Mouse (Mus musculus) intestine, embryonic 14.5 days (tissue): Measurements from ENCODE around the gene Keap1. TPM values are rescaled to one million over a fixed set of nuclear protein-coding genes. Genes with fewer than 3 reads are reported as not detected.

Source experiments
- ATAC-seq: fragments of 200-750 bp; cut with Nextera tagmentation; replicated peaks from 2 replicates; pipeline ENCODE4 v1.8.0; 2017; ENCODE audit warnings: low read depth, moderate number of reproducible peaks, moderate TSS enrichment, moderate library complexity; ENCODE audit not compliant: low FRiP score, low TSS enrichment
- DNase-seq: peaks from one replicate; pipeline ENCODE4 v3.0.0-alpha.2; 2018; ENCODE audit warnings: low spot score
- H3K27ac ChIP-seq: fragments of 300-500 bp; sonication (generic); 2 replicates; pipeline ENCODE4 v1.5.1; 2014; ENCODE audit warnings: low read depth, mild to moderate bottlenecking, control low read depth
- H3K27me3 ChIP-seq: fragments of 300-500 bp; sonication (generic); replicated peaks from 2 replicates; pipeline ENCODE4 v1.6.1; 2014; ENCODE audit warnings: low read length, control low read depth; ENCODE audit not compliant: control insufficient read depth, insufficient read depth
- H3K36me3 ChIP-seq: fragments of 300-500 bp; sonication (generic); 2 replicates; pipeline ENCODE4 v1.6.1; 2014; ENCODE audit warnings: low read length, control low read depth; ENCODE audit not compliant: control insufficient read depth, insufficient read depth
- H3K4me1 ChIP-seq: fragments of 300-500 bp; sonication (generic); replicated peaks from 2 replicates; pipeline ENCODE4 v1.6.1; 2014; ENCODE audit warnings: low read length, control low read depth, mixed read lengths; ENCODE audit not compliant: control insufficient read depth, insufficient read depth
- H3K4me2 ChIP-seq: fragments of 300-500 bp; sonication (generic); 2 replicates; pipeline ENCODE4 v1.6.1; 2014; ENCODE audit warnings: low read length
- H3K4me3 ChIP-seq: fragments of 300-500 bp; sonication (generic); 2 replicates; pipeline ENCODE4 v1.5.1; 2014; ENCODE audit warnings: low read depth, low read length, control low read depth, mixed read lengths
- H3K9ac ChIP-seq: fragments of 300-500 bp; sonication (generic); 2 replicates; pipeline ENCODE4 v1.6.1; 2014; ENCODE audit warnings: mild to moderate bottlenecking, low read length
- H3K9me3 ChIP-seq: fragments of 300-500 bp; sonication (generic); 2 replicates; pipeline ENCODE4 v1.6.1; 2016; ENCODE audit warnings: low read length, control low read depth; ENCODE audit not compliant: control insufficient read depth
- WGBS: fragments of 180-500 bp; shearing (Covaris S2); extraction: QIAGEN DNeasy Blood & Tissue Kit; methylation state at CpG from one replicate; pipeline ENCODE4 v1.1.7; 2014; 5-methylcytosine and 5-hydroxymethylcytosine counted together
- polyA plus RNA-seq: library from polyadenylated mRNA; unstranded; fragments of >200 nt; fragmentation: Nextera tagmentation; extraction: Ambion mirVana; gene quantifications from 2 replicates; pipeline ENCODE4 v1.2.1, GENCODE M21; 2014

The Keap1 gene
- polyA plus RNA-seq, 1 experiment from 2014 or later = 43.0 TPM

DNA sequence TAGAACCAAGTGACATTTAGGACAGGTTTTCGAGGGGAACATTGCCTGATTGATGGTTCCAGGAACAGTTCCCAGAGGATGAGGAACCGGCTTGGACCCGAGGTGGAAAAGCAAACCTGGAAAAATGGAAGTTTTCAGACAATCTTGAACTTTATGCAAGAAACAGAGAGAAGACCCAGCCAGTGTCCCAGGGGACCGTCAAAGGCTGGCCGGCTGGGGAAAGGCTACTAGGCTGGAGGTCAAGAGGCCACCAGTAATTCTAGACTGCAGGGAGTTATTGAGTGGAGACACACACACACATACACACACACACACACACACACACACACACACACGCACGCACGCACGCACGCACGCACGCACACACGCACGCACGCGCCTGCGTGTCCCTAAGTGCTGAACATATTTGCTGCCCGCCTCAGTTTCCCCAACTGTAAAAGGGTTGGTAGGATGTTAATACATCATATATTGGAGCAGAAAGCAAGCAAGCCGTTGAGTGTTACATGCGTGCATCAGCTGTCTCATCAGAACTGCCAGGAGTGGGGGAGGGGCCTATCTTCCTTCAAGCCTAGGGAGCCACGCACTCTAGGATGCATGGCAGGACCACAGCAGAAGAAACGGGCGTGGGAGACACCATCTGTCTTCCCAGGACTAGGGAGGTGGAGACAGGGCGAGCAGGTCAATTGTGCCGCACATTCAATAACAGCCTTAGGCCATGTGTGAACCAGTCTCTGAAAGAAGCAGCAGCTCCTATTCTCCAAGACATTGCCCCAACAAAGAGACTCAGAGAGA is 22.9 kb downstream of the Keap1 start:
- Histone ChIP-seq H3K4me2 (no peak overlapping the region), H3K4me1 (no peaks in the 10 kb centered on the region), H3K27ac (no peak overlapping the region), H3K36me3 (no peaks in the 10 kb centered on the region), H3K9ac (no peak overlapping the region), H3K27me3 (no peaks in the 10 kb centered on the region), H3K9me3 (no peaks in the 10 kb centered on the region), H3K4me3 (no peak overlapping the region)
- ATAC-seq (no peak), DNase-seq (no peak)
- 65% methylated on average over 25 of the region's 25 CpGs for WGBS

DNA sequence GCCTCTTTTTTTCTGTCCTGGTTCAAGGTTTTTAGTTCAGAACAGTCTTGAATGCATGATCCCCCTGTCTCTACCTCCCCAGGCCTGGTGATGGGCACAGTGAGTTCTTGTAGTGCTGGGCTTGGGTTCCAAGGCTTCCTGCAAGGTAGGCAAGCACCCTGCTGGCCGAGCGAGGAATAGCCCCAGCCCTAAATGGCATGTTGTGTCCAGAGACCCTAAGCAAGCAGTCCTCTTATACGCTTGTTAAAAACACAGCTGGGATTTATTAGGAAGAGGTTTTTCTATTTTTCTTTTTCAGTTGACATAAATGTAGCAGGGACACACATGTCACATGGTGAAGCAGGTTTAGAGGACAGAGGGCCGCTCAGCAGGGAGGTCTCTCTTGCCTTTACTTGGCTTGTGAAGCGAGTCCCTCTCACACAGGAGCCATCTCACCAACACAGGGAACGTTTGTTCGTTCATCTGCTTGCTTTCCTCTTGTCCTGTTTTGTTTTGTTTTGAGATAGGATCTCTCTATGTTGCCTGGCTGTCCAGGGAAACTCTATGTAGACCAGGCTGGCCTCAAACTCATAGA is 25.5 kb downstream of the Keap1 start:
- no peaks in the 10 kb centered on the region for H3K4me1 ChIP-seq
- ATAC-seq = no peak
- no peak overlapping the region for H3K27ac ChIP-seq
- H3K9me3 ChIP-seq = no peaks in the 10 kb centered on the region
- no peak overlapping the region for H3K4me3 ChIP-seq
- WGBS = 50% methylated on average over 7 of the region's 7 CpGs
- DNase-seq = no peak
- no peaks in the 10 kb centered on the region for H3K27me3 ChIP-seq
- no peak overlapping the region for H3K9ac ChIP-seq
- H3K36me3 ChIP-seq = 0 out of 2 replicates have a peak, but pooled peaks cover 6% of the 10 kb centered on the region
- H3K4me2 ChIP-seq = no peak overlapping the region

DNA sequence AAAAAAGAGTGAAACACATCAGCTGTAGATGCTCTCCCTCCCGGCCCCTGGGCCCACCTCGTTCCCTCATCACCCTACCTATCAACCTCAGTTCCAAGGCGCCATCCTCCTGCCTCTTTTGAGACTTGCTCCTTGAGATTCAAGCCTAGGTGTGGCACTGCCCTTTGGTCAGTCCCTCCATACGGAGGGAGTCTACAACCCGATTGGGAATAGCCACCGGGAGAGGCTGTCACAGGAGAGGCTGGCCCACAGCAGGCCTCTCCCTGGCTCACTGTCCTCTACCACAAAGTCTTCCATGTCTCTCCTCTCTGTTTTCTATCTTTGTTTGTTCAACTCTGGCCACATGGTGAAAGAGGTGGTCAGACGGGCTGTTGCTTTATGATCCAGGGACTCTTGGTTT is 27.5 kb downstream of the Keap1 start:
- Histone ChIP-seq H3K27me3 (no peaks in the 10 kb centered on the region), H3K4me2 (no peak overlapping the region), H3K9ac (no peak overlapping the region), H3K36me3 (0 out of 2 replicates have a peak, but pooled peaks cover 6% of the 10 kb centered on the region), H3K27ac (no peak overlapping the region), H3K9me3 (no peaks in the 10 kb centered on the region), H3K4me3 (no peak overlapping the region), H3K4me1 (no peaks in the 10 kb centered on the region)
- WGBS = 79% methylated on average over 7 of the region's 7 CpGs
- ATAC-seq (no peak), DNase-seq (no peak)

DNA sequence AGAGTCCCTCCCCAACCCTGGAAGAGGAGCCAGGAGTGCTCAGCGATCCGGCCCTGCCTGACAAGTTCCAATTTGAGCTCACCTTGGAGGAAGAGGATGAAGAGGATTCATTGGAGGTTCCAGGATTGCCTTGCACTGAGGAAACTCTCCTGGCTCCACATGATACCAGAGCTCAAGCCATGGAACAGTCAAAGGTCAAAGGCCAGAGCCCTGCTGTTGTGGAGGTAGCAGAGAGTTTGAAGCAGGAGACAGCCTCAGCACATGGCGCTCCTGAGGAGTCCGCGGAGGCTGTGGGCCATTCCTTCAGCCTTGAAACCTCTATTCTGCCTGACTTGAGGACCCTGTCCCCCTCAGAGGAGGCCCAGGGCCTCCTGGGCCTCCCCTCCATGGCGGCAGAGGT is 28.3 kb downstream of the Keap1 start:
- 0 out of 2 replicates have a peak, but pooled peaks cover 6% of the 10 kb centered on the region for H3K36me3 ChIP-seq
- ATAC-seq = no peak
- H3K9me3 ChIP-seq = no peaks in the 10 kb centered on the region
- no peak overlapping the region for H3K9ac ChIP-seq
- no peak overlapping the region for H3K4me3 ChIP-seq
- no peak overlapping the region for H3K4me2 ChIP-seq
- 71% methylated on average over 6 of the region's 6 CpGs for WGBS
- H3K27ac ChIP-seq = no peak overlapping the region
- no peak for DNase-seq
- H3K27me3 ChIP-seq = no peaks in the 10 kb centered on the region
- H3K4me1 ChIP-seq = no peaks in the 10 kb centered on the region

DNA sequence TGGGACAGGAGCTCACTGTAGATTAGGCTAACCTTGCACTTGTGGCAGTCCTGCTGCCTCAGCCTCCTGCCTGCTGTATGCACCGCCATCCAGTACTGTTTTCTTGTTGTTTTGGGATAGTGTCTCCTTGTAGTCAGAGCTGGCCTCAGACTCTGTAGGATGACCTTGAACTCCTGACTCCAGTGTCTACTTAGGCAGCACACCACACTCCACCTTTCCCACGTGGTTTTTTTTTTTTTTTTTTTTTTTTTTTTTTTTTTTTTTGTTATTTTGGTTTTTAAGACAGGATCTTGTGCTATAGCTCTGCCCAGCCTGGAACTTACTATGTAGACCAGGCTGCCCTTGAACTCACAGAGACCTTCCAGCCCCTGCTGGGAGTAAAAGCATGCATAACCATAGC is 30.5 kb downstream of the Keap1 start:
- Histone ChIP-seq H3K27ac (no peak overlapping the region), H3K36me3 (0 out of 2 replicates have a peak, but pooled peaks cover 6% of the 10 kb centered on the region), H3K27me3 (no peaks in the 10 kb centered on the region), H3K9ac (no peak overlapping the region), H3K4me1 (0 out of 2 replicates have a peak, but pooled peaks cover 3% of the 10 kb centered on the region), H3K4me3 (no peak overlapping the region), H3K9me3 (no peaks in the 10 kb centered on the region), H3K4me2 (no peak overlapping the region)
- DNase-seq (no peak), ATAC-seq (no peak)
- WGBS = 100% methylated on average over 1 of the region's 2 CpGs

DNA sequence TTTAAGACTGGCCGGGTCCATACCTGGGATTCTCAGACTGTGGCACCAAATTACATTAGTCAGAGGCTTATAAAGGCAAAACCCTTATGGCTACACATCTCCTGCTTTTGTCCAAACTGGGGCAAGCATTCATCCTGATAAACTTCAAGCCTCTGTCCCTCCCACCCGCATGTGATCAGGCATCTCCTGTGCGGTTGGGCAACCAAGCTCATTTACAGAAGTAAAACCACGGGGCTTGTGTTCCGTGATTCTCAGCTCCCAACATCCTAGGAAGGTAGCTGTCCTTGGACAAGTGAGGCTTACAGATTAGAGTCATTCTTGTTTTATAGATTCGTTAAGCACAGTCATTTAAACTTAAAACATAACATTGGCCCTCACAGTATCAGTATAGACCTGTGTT is 32.3 kb downstream of the Keap1 start:
- Histone ChIP-seq H3K36me3 (0 out of 2 replicates have a peak, but pooled peaks cover 6% of the 10 kb centered on the region), H3K27me3 (no peaks in the 10 kb centered on the region), H3K9ac (no peak overlapping the region), H3K4me3 (no peak overlapping the region), H3K4me2 (no peak overlapping the region), H3K4me1 (0 out of 2 replicates have a peak, but pooled peaks cover 3% of the 10 kb centered on the region), H3K9me3 (no peaks in the 10 kb centered on the region), H3K27ac (no peak overlapping the region)
- DNase-seq (no peak), ATAC-seq (no peak)
- WGBS = 86% methylated on average over 6 of the region's 6 CpGs

DNA sequence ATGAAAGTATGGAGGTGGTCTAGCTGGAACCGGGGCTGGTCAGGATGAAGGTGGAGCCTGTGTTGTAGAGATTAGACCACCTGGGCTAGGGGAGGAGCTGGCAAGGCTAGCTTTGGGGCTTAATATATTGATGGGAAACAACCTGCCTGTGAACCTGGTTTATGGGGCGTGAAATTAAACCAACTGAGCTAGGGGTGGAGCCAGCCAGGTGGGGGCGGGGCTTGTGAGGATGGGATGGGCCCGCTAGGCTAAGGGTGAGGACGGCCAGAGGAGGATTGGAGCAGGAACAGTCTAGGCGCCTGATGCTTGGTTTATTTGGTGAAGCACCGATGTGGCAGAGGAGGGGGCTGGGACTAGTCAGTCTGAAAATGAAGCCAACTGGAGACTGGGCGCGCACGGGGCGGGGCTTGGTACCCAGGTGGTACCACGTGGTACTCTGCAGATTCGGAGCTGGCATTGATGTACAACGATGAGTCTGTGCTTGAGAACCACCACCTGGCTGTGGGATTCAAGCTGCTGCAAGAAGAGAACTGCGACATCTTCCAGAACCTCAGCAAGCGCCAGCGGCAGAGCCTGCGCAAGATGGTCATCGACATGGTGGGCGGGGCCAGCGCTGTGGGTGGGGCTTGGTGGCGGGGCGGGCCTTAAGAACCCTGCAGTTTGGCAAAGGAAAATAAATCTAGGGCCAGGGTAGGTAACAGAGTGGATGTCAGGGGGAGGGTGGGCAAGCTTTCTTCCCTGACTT is 34.5 kb downstream of the Keap1 start:
- H3K9me3 ChIP-seq = no peaks in the 10 kb centered on the region
- no peaks in the 10 kb centered on the region for H3K36me3 ChIP-seq
- peak overlapping the region; percentile 63 for H3K4me2 ChIP-seq
- no peak overlapping the region for H3K27ac ChIP-seq
- ATAC-seq = peak; percentile 66
- 0 out of 2 replicates have a peak overlapping the region, but pooled peaks have one; percentile 5 for H3K9ac ChIP-seq
- no peaks in the 10 kb centered on the region for H3K27me3 ChIP-seq
- 7% methylated on average over 23 of the region's 23 CpGs for WGBS
- 0 out of 2 replicates have a peak, but pooled peaks cover 3% of the 10 kb centered on the region for H3K4me1 ChIP-seq
- peak overlapping the region; percentile 39 for H3K4me3 ChIP-seq
- peak; percentile 82 for DNase-seq

DNA sequence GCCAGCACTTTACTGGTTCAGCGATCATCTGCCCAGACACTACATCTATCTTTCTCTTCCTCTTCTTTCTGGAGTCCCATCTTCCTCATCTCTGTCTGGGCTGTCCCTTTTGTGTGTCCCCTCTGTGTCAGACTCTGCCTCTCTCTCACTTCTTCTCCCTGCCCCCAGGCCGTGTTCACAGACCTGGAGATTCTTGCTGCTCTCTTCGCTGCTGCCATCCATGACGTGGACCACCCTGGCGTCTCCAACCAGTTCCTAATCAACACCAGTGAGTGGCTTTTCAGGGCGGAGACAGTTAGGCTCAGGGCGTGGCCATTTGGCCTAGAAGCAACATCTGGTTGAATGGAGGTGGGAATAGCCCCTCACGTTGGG is 35.0 kb downstream of the Keap1 start:
- ATAC-seq = no peak; the same call in 1 of the 2 replicates
- H3K4me2 ChIP-seq = no peak overlapping the region

More for the DNA sequence above, 35.0 kb downstream of the Keap1 start:
- Histone ChIP-seq H3K9me3 (no peaks in the 10 kb centered on the region), H3K4me1 (0 out of 2 replicates have a peak, but pooled peaks cover 3% of the 10 kb centered on the region), H3K9ac (no peak overlapping the region), H3K27me3 (no peaks in the 10 kb centered on the region), H3K36me3 (no peaks in the 10 kb centered on the region), H3K4me3 (no peak overlapping the region), H3K27ac (no peak overlapping the region)
- 27% methylated on average over 8 of the region's 8 CpGs for WGBS
- DNase-seq = no peak
